Mouse (Mus musculus) mesoderm, embryonic 11.5 days (tissue): ENCODE measurements at regions not wholly inside any gene's neighbourhood (a gene's known extent, or its start where the extent isn't known, plus 50 kb on each side); places are given as distances from the start of the nearest gene placed in this dataset.

Source experiments
- DNase-seq: peaks from one replicate; pipeline ENCODE4 v3.0.0-alpha.2; 2012; ENCODE audit warnings: low read depth, low spot score

DNA sequence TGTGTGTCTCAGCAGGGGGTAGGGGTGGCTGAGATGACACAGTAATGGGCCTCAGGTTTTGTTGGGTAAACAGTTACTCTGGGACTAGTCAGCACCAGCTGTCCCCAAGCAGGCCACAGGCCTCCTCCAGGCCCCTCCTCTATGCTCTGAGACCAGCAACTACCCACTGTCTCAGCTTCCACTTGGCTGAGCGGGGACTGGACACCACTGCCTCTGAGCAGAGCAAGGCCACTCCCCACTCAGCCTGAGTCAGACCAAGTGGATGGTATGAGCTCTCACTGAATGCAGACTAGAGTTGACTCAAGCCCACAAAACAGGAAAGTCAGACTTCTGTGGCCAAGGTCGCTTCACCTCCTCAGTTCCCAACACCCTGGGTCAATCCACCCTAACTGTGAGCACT, 540.5 kb upstream of the Btbd3 start:
- no peak for DNase-seq

DNA sequence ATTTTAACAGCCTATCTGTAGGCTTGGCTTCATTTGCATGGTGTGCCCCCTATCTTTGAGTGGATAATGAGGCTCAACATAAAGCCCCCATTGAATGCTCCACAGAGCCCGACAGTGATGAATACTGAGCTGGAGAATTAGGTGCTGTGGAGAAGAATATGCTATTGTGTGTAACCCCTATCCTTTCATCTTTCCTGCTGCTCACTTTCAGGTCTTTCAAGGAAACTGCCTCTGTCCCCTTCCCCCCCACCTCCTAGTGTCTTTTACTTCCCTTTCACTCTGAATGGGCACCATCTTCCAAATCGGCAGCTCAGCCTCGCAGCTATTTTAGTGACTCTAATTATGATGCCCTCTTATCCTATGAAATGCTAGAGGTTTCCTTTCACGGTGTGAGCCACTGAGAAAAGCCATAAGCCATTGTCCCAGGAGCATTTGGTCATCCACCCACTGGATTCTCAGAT, 549.8 kb upstream of the Btbd3 start:
- DNase-seq: peak; percentile 56

DNA sequence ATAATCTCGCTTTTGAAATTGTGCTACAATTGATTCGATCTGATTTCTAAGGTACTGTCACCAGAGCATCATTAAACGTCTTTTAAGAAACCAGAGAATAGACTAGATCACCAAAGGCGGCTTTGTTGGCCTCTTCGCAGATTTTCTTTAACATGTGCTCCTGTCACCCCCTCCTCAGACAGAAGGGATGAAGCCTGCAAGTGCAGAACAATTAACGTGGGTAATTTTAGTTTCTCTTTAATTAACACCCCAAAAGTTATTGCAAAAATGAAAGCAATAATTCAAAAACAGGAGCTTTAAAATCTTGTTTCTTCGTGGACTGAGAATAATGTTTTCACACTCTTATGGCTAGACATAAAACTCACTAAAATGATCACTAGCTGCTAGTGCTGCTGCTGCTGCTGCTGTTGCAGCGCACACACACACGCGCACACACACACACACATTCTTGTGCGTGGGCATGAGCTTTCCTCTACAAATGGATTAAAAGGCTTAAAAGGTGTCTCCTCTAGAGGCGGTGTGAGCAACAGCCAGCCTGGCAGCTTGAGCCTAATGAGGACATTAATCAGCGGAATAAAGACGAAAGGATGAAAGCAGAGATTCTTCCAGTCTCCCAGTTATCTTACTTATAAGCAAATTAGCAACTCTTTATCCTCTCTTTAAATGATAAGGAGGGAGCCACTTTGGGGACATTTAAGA, 550.5 kb upstream of the Btbd3 start:
- DNase-seq: peak; percentile 51

DNA sequence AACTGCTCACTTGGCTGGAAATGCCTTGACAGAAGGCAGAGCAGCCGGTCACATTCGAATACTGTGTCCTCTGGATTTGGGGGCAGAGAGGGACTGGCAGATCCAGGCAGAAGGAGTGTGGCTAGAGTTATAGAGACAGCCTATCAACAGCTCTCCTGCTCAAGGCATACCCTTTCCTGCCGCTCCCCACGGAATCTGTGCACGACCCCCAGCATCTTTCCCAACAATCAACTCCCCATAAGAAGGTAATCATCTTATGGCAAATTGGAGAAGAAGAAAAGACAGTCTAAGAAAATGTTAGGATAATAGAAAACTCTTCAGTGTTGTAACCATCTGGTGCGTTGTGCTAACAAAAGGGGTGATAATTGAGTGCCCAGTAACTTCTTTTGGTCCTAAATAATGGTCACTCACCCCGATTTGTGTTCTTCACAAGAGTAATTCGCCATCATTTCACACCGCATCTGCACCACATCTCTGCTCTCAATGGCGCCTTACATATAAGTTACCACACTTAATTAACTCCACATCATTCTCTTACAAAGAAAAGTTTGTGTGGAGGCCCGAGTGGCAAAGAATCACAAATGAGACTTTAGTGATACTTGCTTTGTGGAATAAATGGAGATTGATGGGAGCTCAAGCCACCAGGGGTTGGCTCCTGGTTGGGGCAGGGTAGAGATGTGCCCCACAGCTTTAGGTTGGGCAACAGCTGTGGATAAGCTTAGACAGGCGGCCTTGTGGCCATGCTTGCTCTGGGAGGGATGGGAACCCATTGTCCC, 551.2 kb upstream of the Btbd3 start:
- DNase-seq: peak; percentile 65

DNA sequence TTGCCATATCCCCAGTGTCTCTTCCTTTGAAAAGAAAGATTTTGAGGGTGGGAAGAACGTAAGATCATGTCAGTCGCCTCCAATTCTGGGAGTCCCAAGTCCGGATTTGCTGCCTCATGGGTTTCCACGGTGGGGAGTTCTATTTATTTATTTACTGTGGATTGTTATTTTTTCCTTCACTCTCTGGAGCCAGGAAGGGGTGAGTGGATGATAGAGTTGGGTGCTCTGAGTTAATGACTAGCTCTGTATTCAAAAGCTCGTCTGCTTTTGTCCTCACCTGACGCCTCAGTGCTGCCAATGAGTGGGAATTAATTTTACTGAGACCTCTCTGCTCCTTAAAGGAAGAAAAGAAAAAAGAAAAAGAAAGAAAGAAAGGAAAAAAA, 551.8 kb upstream of the Btbd3 start:
- DNase-seq: no peak

DNA sequence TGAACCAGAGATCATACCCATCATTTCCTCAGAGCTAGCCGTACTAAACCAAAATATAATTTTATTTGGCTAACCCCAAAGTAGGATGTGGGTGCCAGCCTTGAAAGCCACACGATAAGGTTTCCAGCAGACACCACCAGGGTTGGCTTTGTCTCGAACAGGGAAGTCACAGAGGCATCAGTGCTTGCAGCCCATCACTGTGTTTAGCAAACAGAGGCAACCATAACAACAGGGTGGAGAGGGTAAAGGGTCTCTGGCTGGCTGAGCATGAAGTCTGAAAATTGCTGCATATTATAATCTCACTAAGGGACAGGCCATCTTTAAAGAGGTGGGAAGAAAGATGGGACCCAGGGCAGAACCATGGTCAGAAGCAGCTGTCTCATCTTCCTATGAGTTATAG, 552.3 kb upstream of the Btbd3 start:
- DNase-seq: no peak

DNA sequence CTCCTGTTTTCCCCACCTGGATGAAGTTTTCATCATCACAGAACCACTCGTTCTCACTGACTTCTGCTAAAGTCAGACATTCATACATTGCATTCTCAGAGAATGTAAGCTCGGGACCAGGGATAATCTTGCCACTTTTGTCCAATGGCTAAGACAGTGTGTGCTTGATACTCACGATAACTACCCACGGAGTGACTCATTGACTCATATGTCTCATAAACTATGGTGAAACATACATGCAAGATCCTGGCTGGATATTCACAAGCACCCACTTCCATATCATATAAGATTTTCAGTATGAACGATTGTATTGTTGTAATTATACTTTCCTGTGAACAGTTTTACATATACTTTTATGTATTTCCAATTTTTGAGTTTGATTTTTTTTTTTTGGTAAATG, 560.5 kb upstream of the Btbd3 start:
- DNase-seq: no peak

DNA sequence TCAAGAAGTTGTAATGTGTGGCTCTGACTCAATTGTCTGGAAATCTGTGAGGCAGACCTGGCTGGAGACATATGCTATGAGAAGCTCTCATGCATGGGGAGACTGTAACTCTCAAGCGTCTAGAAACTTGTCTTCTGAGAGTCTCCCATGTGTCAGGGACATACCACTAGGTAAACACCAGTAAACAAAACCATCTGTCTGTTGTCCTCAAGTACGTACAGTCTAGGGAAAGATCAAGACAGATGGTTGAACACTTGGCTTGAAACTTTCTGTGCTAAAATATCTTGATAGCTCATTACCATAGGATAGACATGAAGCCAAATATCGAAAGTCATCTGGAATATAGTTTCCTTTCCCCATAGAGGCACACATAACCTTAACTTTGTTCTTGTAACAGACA, 562.3 kb upstream of the Btbd3 start:
- DNase-seq: no peak

DNA sequence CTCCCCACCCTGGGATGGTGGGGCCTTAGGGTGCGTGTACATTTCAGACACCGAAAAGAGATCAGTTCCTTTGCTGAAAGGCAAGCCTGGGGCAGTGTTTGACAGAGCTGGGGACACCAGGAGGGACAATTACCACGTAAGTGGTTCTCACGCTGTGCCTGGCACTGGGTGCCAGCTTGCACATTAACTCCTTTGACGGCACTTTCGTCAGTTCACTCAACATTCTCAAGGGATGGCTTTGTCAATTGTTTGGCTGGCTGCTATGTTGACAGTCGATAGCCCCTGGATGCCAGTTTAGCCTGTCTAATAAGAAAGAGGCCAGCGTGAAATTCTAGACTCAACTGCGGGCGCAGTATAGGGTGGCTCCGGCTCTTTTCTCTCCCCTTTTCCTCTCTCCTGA, 569.2 kb upstream of the Btbd3 start:
- DNase-seq: no peak

DNA sequence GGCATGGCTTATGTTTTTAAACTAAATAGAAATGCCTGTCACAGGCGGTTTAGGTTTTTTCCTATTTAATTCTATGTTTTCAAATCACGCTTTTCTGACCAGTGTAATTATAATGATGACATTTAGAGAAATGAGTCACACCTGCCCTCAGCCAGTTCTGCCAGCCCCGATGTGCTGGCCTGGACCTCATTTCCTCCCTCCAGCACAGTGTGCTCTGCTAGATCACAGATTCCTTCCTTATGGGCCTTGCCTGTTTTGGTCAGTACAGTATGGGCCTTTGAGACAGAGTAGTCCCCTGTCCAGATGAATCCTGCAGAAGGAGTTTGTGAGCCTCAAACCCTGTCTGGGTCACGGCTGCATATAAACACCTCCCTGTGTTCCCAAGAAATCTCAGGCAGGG, 569.6 kb upstream of the Btbd3 start:
- DNase-seq: no peak

DNA sequence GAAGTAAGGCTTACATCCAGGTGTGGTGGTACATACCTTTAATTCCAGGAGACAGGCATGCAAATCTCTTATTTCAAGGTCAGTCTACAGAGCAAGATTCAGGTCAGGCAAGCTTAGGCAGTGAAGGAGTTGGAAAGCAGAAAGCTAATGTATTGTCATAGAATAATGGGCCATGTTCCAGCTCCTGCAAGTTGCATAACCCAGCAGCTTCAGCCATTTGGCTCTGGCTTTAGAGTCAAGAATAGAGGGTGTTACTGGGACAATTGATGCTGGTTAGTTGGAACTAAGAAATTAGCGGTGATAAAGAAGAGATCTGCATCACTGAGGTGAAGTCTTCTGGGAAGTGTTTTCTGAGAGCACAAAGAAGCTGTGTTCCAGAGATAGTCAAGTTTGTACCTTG, 565.3 kb upstream of the Jag1 start:
- no peak for DNase-seq

DNA sequence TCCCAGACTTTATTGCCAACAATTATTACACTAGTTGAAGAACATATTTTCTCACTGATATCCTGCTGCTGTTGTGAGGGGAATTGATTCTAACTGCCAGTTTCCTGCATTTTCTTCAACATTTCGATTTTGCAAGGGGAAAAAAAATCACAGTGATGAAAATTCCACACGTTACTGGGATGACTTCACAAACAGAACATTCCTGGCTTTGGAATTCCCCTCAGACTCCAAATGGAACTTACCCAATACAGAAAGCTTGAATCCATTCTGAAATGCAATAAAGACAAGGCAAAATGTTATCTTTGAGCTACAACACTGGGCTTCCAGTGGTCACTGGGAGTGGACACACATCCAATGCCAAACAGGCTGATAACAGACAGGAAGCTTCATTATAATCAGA, 546.7 kb upstream of the Jag1 start:
- no peak for DNase-seq

DNA sequence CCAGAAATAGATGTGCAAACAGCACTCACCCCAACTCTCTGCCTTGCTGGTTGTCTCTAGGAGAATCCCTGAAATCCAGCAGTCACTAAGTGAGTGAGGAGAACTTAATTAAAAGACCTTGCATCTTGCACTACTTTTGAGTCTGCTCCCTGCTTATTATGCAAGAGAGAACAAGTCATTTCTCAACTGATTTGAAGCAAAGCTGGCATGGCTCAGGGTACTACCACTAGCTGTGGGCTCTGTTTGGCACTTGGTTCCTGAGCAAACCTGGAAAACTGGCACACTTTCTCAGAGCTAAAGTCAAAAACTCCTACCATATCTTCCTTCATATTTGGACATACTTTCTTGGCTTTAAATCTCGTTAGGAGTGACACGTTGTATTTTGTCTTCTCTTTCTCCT, 545.8 kb upstream of the Jag1 start:
- DNase-seq: no peak

DNA sequence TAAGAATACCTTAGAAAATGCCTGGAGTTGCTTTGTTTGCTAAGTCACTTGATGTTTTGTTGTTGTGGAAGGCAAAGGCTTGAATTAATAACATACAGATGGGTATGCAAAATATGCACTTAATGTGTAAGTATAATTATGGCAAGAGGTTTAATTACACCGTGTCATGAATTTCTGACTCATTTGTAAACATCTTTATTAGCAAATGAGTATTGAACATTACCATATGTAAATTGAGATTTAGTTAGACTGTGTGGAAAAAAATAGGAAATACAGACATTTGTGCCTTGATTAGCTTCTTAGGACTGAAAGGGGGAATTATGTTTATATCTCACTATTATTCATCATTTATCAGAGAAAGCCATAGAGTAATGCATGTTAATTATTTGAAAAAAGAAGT, 544.0 kb upstream of the Jag1 start:
- DNase-seq: no peak

DNA sequence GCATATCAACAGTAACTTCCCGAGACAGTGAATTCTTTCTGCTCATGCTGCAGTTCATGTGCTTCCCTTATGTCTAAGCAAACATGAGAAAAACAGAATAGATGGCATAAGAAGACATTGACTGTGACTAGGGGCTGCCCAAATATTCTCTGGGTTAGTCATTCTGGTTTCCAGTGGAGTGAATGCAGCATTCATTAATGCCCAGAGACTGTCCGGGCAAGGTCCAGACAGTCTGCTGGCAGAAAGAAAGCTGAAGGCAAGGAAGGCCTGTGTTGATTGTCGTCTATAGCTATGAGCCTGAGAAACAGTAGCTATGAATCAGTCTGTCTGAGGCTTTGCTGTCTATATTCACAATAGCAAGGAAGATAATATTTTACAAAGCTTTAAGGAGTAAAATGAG, 537.9 kb upstream of the Jag1 start:
- DNase-seq: no peak

DNA sequence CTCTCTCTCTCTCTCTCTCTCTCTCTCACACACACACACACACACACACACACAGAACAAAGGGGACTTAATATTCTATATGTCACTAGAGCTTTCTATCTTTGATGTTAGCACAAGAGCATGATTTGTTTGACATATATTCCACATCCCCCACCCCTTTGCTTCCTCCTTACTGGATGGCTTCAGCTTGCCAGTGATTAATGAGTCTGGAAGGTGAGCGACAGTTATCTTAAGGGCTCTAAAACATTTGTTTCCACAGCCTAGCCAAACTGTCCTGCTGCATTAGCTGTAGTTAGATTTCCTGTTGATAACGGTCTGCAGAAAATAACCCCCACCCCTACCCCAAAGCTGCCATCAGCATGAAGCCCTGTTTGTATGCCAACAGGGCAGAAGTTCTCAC, 527.7 kb upstream of the Jag1 start:
- no peak for DNase-seq

DNA sequence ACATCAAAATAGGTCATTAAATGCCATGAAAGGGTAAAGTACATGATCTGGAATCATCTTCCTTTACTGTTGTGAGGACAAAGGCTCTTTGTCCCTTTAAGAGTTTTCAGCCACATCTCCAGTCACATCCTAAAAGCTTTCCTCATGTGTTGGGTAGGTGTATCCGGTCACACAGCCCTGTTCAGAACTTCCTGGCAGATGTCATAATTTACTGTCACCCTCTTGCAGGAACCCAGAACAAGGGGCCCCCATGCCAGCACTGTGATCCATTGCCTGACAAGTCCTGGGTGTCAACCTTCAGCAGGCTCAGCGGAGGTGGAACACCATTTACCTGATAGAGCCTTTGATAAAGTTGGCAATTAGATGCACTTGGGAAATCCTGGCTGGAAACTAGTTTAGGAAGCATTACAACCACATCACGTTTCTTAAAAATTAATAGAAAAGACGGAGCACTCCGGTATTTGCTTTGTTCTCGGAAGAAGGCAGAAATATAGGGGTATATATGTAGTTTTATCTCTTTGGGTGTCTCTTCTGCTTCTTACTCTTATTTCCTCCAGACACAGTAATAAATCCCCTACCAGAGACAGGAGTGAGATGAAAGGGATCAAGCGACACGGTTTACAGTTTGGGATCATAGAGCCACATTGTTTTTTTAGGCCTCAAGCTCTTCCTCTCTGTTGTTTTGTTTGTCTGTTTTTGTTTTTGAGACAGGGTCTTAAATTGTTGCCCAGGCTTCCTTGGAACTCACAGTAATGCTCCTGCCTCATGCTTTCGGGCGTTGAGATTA, 527.0 kb upstream of the Jag1 start:
- DNase-seq: peak; percentile 28

DNA sequence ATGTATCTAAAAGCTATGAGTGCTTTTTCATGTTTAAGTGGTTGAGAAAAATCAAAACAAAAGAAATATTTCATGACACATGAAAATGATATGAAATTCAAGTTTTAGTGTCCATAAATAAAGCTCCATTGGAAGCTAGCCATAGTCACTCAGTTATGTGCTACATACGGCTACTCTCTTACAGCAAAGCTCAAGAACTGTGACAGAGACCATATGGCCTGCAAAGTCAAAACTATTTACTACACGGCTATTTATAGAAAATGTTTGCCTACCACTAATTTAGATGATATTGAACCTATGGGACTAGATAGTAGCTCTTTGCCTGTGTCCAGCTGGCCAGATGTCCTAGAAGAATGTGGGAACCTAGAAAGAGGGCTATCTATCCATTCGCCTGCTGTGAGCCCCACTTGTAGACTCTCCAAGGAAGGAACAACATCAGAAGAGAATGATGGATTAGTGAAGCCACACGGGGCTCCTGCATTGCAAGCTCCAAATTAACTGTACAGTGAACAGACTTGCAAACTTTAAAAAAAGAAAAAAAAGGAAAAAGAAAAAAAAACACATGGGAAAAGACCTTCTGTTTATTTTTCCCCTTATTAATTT, 518.7 kb upstream of the Jag1 start:
- DNase-seq: no peak

DNA sequence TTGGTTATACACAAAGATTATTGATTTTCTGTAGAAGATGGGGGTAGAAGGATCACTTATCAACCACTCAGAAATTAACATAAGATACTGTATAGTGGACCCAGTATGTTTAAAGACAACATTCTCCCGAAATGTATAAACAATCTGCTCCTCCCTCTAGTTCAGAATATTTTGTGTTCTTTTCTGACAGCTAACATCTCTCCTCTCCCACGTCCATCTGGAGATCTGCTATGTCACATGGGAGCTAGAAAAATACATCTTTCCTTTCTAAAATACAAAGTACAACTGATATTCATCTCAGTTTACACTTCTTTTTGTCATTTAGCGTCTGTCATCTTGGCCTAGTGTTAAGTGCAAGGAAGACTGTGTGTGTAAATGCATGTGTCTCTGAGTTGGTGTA, 500.2 kb upstream of the Jag1 start:
- DNase-seq: no peak

DNA sequence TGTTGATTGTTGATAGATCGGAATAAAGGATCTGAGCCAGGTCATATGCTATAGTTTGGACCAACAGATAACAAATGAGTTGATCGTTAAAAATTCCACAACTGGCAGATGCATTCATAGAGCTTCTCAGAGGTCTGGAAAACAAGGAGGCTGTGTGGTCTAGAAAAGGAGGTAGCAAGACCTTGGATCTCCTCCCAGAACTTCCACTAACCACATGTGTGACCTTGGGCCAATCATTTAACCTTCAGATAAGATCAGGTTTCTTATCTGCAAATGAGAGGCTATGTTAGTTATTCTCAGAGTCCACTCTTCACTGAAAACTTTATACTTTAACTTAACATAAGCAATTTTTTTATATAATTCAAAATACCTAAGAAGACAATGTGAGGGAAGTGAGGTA, 497.3 kb upstream of the Jag1 start:
- DNase-seq: no peak

DNA sequence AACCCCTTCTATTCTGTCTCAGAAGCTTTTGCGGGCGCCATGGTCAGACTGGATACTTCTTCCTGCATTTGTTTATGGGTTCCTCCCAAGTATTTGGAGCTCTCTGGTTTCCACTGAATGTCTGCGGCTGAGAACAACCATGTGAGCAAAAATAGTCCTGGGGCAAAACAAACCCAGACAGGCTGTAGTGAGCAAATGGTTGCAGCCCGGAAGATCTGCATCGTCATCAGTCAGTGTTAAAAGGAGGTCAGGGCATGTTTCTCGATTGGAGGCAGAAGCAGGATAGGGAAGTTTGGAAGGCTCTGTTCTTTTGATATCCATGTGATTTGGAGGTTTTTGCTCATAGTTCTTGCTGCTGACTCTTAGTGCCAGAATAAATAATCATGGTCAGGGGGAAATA, 492.1 kb upstream of the Jag1 start:
- DNase-seq: no peak

DNA sequence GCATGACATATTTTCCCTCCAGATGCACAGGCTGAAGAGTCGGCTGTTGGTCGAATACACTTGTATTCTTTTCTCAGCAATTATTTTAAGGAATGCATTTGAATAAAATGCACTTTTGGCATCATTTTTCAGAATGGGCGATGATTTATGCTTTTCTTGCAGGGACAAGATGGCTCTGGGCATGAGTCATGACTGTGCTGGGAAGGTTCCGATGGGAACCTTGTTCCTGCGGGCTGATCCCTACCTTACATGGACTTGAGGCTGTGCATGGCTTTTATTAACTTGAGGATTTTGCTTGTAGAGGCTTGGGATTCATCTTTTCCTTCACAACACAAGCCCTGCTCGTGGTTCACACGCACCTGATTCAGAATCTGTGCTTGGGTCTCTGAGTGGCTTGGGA, 481.7 kb upstream of the Jag1 start:
- no peak for DNase-seq
